Mouse (Mus musculus): Measurements from ENCODE around the gene Car2.
A peak's percentile ranks its signal among the peaks of the same experiment; 100 is the strongest.

The Car2 gene

GRCm38 (mm10) chr3:14879293-14879692 lies 6.8 kb upstream of the Car2 start:
- DNase-seq (ENCODE audit: low read depth): no peak

GRCm38 (mm10) chr3:14880277-14880676 lies 5.8 kb upstream of the Car2 start:
- peak; percentile 59 for DNase-seq (ENCODE audit: low read depth)

GRCm38 (mm10) chr3:14882005-14882404 lies 4.1 kb upstream of the Car2 start:
- no peak for DNase-seq (ENCODE audit: low read depth)

- DNase-seq (ENCODE audit: low read depth): no peak
Observed at GRCm38 (mm10) chr3:14882756-14883155, 3.3 kb upstream of the Car2 start.

- DNase-seq (ENCODE audit: low read depth): no peak
Observed at GRCm38 (mm10) chr3:14884826-14885225, 1.2 kb upstream of the Car2 start.

GRCm38 (mm10) chr3:14887134-14887666 lies 1.1 kb downstream of the Car2 start:
- peak; percentile 86 for DNase-seq (ENCODE audit: low read depth)

- peak; percentile 80 for DNase-seq (ENCODE audit: low read depth)
Observed at GRCm38 (mm10) chr3:14887686-14888295, 1.7 kb downstream of the Car2 start.

- no peak for DNase-seq (ENCODE audit: low read depth)
Observed at GRCm38 (mm10) chr3:14888549-14888948, 2.5 kb downstream of the Car2 start.

GRCm38 (mm10) chr3:14889085-14889484 lies 3.0 kb downstream of the Car2 start:
- peak; percentile 77 for DNase-seq (ENCODE audit: low read depth)

- peak; percentile 38 for DNase-seq (ENCODE audit: low read depth)
Observed at GRCm38 (mm10) chr3:14889716-14890409, 3.8 kb downstream of the Car2 start.

- DNase-seq (ENCODE audit: low read depth): peak; percentile 61
Observed at GRCm38 (mm10) chr3:14892991-14893390, 6.9 kb downstream of the Car2 start.

- DNase-seq (ENCODE audit: low read depth): peak; percentile 83
Observed at GRCm38 (mm10) chr3:14893700-14894099, 7.6 kb downstream of the Car2 start.

- no peak for DNase-seq (ENCODE audit: low read depth)
Observed at GRCm38 (mm10) chr3:14895333-14895732, 9.3 kb downstream of the Car2 start.

- no peak for DNase-seq (ENCODE audit: low read depth)
Observed at GRCm38 (mm10) chr3:14897770-14898169, 11.7 kb downstream of the Car2 start.

- DNase-seq (ENCODE audit: low read depth): no peak
Observed at GRCm38 (mm10) chr3:14903380-14903779, 17.3 kb downstream of the Car2 start.

- DNase-seq (ENCODE audit: low read depth): no peak
Observed at GRCm38 (mm10) chr3:14904165-14904564, 18.1 kb downstream of the Car2 start.

GRCm38 (mm10) chr3:14907271-14907670 lies 21.2 kb downstream of the Car2 start:
- DNase-seq (ENCODE audit: low read depth): no peak

- no peak for DNase-seq (ENCODE audit: low read depth)
Observed at GRCm38 (mm10) chr3:14911992-14912582, 26.0 kb downstream of the Car2 start.

- DNase-seq (ENCODE audit: low read depth): no peak
Observed at GRCm38 (mm10) chr3:14913774-14914173, 27.7 kb downstream of the Car2 start.

- peak; percentile 98 for DNase-seq (ENCODE audit: low read depth)
Observed at GRCm38 (mm10) chr3:14915355-14915754, 29.3 kb downstream of the Car2 start.

GRCm38 (mm10) chr3:14917261-14917660 lies 31.2 kb downstream of the Car2 start:
- peak; percentile 76 for DNase-seq (ENCODE audit: low read depth)

GRCm38 (mm10) chr3:14944706-14945105 lies 58.6 kb downstream of the Car2 start:
- DNase-seq (ENCODE audit: low read depth): peak; percentile 86

- DNase-seq (ENCODE audit: low read depth): no peak
Observed at GRCm38 (mm10) chr3:14945627-14946026, 59.6 kb downstream of the Car2 start.

Measured in 416B (cell line).